Mouse (Mus musculus) urinary bladder, postnatal 36 days (tissue): ENCODE results near the gene Abcc4.

Source experiments
- DNase-seq, 2 experiments: peaks; one replicate each; pipeline ENCODE4 v3.0.0; 2022; ENCODE audit warnings: low spot score in 2 of 2, mixed read lengths in 1 of 2

The Abcc4 gene

DNA sequence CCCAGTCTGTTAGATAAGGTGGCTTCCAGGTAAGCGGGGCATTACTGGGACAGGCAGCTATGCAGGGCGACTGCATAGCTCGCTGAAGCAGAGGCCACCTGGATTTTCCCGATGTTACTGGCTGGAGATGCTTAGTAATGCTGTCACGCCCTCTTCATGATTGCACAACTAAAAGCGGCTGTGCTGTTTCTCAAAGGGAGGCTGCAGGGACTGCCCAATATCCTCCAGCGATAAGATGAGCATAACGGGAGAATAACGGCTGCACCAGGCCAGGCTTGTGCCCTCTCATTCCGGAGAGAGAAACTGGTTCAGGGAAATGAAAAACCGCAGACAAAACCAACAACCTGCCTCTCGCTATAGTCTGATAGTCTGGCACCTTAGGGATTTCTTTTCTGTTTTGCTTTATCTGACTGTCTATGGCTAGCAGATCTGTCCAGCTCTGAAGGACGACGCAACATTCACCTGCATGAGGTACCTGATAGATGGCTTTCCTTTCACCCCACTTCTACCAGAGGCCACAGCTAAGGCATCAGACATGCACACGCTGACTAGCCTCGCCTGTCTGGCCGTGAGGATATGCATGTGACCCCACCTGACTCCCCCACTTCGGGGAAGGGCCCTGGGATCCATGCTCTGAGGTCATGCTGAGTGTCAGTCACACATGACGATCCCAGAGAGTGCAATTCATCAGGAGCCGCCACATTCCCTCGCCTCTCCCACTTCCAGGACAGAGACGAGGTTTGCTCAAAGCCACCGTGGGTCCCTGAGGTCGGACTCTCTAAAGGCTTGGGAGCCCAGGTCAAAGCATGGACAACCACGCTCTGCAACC is 67.4 kb downstream of the Abcc4 start:
- DNase-seq, result no peak

DNA sequence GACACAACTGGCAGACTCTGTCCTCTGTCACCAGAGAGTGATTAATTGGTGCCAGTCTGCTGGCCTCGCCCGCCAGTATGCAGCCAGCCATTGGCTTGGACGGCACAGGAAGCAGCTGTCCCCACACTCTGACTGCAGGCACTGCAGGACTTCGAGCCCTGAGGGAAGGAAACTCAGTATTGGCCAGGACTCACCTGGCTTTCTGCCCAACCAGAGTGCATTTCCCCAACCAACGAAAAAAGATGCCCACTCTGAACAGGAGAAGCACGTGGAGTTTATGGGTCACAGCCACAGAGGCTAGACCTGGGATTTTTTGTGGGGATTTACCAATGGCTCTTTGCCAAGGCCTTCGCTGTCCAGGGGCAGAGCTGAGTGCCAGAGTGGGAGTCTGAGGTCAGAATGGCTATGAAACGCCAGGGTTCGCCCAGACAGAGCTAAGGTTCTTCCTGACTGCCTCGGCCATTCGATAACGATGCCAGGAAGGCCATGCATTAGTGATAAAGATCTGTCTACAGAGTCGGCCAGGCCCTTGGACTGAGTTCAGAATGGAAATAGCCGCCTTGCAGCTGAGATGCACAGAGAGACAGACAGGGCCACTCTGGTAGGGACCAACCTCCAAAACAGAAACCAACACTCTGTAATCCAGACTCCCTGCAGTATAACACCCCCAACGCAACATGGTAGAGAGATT is 70.4 kb downstream of the Abcc4 start:
- DNase-seq, result peak; percentile 37 to 53

DNA sequence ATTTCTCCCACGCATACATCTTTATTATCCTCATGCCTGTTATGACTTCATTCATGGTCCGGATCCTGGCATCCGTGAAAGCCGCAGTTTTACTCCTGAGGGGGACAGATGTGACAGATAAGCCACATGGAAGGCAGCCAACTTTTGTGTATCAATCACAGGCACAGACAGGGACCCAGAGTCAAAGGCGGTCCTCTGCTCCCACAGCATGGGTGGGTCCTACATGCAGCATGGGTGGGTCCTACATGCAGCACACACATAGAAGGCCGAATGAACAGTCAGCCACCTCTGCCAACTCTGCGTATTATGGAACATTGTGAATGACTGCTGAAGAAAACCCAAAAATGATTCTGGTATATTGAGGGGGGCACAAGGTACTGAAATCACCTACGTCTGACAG is 76.4 kb downstream of the Abcc4 start:
- DNase-seq, result no peak

DNA sequence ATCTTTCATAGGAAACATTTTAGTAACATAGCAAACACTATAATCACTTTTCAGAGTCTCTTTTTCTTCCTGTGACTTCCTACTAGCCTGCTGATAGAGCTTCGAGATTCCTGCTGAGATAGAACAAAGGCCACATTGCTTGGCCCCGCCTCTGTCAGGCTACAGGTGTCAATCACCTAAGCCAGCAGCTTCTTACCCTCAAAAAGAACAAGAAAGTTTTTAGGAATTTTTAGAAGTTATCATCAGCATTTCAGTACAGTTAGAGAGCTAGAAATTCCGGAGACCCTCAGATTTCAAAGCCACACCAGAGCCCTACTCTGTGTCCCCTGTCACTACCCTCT is 84.6 kb downstream of the Abcc4 start:
- no peak for DNase-seq

- DNase-seq, result no peak
Measured at GRCm38 (mm10) chr14:118620773-118621448, 85.1 kb downstream of the Abcc4 start.

DNA sequence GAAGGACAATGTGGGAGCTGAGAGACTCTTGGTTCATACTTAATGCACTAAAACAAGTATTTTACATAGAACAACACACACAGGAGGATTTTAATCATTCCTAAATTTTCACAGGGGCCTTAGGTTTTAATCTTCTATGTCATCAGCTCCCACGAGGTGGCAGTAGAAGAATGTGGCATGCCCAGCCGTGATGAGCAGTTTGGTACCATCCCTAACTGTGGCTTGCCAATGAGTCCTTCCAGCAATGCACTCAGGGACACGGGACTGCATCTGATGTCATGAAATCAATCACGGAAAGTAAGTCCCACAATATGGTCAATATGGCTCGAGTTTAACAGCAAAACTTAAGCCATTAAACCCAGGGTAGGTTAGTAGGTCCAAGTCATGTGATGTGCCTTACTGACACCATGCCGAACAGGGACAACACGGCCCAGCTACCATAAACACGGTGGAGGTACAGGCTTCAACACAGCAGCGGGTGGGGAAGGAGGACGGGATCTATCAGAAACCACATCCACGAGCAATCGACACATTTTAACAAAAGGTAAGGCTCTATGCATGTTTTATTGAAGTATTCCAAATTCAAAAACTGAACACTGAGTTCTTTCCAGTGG is 89.2 kb downstream of the Abcc4 start:
- peak; percentile 23 to 32 for DNase-seq

GRCm38 (mm10) chr14:118613734-118614133 is 92.3 kb downstream of the Abcc4 start:
- DNase-seq, result no peak

DNA sequence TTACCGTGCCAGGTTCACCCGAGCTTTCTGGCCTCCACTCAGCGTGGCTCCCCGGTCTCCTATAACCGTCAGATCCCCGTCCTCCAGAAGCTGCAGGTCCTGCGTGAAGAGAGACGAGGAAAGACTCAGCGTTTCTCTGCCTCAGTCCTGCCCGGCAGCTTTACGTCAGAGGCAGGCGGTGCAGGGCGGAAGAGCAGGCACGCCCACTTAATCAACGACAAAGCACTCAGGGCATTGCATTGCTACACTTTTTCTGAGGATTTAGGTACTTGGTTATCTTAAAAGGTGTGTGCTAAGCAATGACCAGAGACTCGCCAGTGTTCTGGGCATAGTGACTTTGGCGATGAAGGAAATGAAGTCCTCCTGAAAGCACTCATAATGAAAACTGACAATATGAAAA is 94.3 kb downstream of the Abcc4 start:
- DNase-seq, result no peak

DNA sequence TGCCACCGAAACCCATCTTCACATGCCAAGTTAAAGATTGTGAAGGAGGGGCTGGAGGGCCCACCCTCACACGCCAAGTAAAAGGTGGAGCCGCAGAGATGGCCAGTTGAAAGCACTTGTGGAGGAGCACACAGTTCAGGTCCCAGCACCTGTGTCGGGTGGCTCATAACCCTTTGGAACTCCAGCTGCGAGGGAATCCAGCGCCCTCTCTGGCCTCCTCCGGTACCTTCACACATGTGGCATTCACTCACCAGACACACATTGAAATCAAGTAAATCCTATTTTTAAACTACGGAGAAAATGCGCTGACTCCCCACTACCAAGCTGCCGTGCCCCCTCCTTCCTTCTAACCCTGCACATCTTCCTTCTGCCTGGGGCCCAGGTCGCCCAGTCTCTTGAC is 95.2 kb downstream of the Abcc4 start:
- DNase-seq, result no peak

DNA sequence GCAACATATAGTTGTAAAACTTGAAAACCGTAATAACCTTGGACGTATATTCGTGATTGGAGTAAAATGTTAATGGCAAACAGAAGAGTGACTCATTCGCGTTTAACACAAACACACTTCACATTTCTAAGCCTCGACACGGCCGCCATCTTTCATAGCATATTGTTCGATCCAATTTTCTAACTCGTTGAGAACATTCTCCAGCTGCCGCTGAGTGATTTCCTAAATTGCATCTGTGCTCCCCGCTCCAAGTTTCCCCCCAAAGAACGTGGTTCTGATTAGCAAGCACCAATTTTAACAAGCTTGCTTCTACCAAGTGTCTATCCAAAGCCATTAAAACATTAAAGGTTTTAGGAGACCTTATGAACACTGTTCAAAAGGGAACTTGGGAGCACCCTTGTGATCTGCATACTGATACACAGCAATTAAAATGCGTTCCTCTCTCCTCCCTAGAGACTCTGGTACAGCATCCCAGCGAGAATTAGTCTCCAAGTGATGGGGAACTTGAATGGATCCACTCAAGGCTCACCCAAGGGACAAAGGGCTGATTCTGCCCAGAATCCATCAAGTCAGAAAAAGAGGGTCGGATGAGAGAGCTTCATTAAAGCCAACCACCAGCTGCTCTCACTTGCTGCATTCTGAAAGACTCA is 97.1 kb downstream of the Abcc4 start:
- no peak for DNase-seq

- no peak for DNase-seq
Measured at GRCm38 (mm10) chr14:118608317-118608716, 97.7 kb downstream of the Abcc4 start.

GRCm38 (mm10) chr14:118606476-118606875 is 99.5 kb downstream of the Abcc4 start:
- DNase-seq, result no peak

DNA sequence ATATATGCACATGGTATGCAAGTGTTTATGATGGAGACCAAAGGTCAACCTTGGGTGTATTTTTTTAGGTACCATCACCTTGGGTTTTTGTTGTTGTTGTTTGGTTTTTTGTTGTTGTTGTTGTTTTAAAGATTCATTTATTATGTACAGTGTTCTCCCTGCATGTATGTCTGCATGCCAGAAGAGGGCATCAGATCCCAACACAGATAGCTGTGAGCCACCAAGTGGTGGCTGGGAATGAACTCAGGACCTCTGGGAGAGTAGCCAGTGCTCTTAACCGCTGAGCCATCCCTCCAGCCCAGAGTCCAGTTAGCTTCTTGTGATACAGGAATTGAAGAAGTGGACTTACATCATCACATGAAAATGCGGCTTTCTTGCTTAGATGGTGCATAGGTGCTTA is 101.1 kb downstream of the Abcc4 start:
- no peak for DNase-seq

- DNase-seq, result no peak
Measured at GRCm38 (mm10) chr14:118602031-118602430, 104.0 kb downstream of the Abcc4 start.

DNA sequence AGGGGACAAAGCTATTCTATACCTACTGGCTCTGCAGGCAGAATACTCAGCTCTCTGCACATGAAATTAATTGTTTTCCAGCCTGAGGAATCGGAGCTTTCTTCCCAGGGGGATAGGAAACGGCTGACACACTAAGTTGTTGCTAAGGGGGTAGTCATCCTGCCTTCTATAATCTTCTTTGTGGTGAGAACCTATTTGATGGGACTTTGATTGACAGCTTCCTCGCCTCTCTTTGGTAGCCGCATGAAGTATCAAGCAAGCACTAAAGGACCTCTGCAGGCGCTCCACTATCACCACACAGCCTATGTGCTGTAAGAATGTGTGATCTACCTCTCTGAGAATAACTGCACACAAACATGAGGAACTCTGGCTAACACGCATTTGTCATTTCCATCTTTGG is 105.3 kb downstream of the Abcc4 start:
- DNase-seq, result no peak

DNA sequence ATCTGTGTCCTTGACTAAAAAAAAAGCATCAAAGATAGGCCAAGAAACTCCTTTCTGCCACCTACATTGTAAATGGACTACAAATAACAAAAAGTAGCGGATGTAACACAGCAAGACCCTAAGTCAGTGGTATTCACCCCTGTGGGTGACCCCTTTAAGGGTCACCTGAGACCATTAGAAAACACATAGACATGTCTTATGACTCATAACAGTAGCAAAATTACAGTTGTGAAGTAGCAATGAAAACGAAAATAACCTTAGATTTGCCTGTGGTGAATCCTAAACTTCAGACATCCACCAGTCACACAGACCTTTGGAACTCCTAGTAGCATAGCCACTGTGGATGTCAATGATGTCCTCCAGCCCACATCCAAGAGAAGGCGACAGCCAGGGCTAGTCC is 107.3 kb downstream of the Abcc4 start:
- DNase-seq, result no peak

- no peak for DNase-seq
Measured at GRCm38 (mm10) chr14:118594463-118594862, 111.6 kb downstream of the Abcc4 start.

DNA sequence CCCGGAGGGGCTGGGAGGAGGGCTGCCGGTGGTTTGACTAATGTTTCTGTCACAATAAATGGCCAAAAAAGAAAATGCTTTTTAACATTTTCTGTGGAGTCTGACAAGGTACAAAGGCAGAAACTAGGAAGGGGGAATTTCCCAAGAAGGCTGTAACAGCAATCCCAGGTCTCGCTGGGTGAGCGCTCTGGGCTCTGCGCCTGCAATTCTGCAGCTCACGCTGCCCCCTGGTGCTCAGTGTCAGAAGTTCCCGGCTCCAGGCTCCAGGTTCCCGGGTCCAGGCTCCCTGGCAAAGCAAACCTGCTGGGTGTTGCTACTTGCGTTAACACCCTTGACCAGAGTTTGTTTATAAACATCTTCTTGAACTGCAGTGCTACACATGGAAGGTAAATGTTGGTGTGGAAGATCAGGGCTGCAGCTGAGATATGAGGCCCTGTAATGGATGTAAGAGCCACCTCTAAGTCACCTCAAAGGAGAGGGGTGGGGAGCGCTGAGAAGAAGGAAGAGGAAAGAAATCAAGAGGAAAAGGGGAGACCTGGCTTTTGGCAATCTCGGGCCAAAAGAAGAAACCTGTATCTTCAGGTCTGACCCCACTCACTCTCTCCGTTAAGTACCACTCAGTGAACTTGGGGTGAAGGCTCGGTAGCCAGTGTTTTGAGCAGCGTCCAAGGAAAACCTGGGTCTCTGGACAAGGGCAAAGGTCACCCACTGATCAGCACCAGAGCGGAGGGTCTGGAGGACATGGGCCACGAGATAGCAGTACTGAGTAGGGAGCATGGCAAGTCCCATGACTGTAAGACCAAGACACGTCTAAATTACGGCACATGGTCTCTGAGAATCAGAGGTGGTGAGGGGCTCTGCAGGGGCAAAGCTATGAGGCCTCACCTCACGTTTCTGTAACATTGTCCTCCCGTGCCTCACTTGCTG is 114.3 kb downstream of the Abcc4 start:
- DNase-seq, result peak; percentile 58 to 74

DNA sequence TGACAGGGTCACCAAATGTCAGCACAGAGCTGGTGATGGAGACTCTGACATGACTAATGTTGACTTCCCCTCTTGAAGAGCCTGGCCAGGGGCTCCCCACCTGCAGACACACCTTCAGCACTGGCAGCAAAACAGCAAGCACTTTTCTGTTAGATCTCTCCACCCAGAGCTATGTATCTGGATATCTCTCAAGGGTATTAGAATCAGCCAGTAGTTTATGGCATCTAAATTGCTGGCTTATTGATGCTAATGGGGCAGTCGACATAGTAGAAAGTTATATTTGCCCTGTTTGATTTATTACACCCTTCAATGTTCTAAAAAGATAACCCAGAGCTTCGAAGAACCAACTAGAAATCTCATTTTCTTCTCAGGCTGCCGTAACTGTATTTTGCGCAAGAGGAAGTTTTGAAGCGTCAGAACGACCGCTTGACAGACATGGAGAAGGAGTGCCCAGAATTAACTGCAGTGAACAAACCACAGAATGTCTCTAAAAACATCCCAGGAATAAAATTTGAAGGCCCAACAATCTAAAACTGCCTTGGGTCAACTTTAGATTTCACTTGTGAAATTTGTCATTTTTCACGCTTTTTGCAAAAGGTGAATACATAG is 123.6 kb downstream of the Abcc4 start:
- no peak for DNase-seq

- no peak for DNase-seq
Measured at GRCm38 (mm10) chr14:118581673-118582072, 124.3 kb downstream of the Abcc4 start.
